Mouse (Mus musculus) neural tube, postnatal 0 days (tissue): ENCODE data around the gene Gucd1. TPM values are rescaled to one million over a fixed set of nuclear protein-coding genes. Genes with fewer than 3 reads are reported as not detected.

Experiments used
- polyA plus RNA-seq: library from polyadenylated mRNA; unstranded; fragments of >200 nt; fragmentation: Nextera tagmentation; extraction: Ambion mirVana; gene quantifications from 2 replicates; pipeline ENCODE4 v1.2.1, GENCODE M21; 2015

Gene Gucd1
- 15.5 and 15.8 TPM in 2 replicates for polyA plus RNA-seq

DNA sequence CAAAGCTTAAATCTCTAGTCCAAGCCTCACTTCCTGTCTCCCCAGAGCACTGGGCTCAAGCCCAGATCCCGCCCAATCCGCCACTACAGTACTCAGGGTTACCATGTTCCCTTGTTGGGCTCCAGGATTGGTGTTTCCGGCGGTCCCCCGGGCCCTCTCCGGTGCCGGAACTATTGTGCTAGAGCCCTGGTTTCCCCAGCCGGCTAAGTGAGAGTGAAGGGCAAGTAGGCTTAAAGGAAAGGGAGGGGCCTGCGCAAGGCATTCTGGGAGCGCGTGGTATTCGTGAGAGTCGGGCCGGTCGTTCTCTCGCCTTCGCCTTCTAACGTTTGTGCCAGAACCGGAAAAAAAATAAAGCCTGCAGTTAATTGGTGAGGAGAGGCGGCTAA, at the start of gene Gucd1:
Gucd1 (minus strand) TSS at position 215 of the 386 bp plus-strand sequence.

DNA sequence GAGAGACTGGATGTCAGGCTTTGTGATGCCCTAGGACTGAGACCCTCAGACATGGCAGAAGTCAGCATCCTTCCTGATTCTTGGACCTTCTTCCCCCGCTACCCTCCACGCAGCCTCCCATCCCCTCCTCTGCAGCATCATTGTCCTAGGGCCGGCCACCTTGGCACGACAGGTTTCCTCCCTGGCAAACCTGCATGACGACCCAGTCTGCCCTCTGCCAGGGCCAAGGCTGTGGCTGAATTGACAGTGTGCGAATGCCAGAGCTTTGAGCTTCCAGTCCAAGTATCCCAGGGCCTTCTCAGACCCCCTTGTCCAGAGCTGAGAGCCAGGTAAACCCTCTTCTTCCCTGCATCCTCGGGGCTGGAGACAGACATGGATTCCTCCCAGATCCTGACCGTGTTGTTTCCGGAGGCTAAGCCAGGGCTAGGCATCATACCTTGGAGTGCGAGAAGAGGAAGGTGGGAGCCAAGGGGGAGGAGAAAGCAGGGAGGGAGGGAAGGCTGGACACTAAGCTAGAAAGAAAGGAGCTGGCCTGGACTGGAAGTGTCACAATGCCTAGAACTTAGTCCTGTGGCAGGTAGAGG, 43.4 kb upstream of the Gucd1 start, which contains the start of gene Ggt1:
Ggt1 (plus strand) TSS at position 534 of the 584 bp plus-strand sequence.

DNA sequence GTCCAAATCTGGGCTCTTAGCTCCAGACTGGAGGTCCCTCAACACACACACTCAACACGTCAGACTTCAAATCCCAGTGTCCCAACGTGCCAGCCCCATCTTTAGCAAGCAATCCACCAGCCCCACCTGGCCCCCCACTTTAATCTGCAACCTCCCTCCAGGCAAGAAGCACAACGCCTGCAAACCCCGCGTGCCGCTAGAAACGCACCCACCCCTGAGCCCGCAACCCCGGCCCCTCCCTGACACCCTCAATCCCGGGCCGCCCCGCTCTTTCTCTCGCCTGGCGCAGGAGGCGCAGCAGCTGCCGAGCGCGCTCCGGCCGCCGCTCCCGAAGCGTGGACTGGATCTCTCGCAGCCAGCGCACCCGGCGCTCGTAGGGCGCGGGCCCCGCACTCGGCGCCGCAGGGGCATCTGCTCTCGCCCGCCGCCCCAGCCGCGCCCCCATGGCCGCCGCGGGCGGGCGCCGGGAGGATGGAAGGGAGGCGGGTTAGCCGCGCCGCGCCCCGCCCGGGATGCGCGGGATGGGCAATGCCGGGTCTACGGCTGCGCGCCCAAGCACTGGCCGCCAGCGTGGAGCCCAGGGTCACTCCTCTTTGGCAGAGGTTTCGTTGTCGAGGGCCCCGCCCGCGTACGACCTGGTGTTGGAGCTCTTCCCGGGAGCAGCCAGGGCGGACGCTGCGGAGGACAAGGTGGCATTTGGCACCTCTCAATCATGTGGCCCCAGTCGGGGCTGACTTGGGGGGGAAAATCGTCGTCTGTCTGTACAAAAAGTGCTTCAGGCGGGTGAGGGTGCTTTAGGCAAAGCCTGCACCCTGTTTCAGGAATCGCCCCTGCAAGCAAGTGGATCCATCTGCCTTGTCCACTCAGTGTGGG, 42.1 kb upstream of the Gucd1 start, which contains the start of gene Lrrc75b:
Lrrc75b (minus strand) TSS at position 655 of the 873 bp plus-strand sequence.

DNA sequence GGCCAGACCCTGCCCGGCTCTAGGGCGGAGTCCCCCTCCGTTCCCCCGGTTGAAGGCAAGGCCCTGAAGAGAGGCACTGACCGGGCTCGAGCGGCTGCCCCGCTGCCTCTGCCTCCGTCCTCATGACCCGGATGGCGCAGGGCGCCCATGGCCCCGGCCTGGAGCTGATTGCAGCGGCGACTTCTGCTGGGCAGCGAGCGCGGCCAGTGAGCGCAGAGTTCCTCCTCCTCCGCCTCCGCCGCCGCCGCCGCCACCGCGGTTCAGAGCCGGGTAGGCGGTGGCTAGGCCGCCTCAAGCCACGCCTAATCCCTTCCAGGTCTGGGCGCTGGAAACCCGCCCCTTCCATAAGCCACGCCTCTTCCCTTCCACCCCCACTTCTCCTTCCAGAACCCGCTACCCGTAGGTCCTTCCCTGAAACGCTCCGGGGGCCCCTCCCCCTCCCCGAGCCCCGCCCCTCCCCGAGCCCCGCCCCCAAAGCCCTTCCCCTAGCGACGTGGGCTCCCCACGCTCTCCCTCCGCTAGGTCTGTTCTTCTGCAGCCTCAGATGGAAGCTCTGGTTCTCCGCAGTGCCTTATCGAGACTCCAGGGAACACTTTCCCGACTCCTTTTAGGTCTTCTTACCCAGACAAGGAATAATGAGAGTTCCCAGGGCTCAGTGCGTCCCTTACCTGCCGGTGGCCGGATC, 557 bp downstream of the Gucd1 start, which contains the start of gene Snrpd3:
Snrpd3 (plus strand) TSS at position 479 of the 685 bp plus-strand sequence.

DNA sequence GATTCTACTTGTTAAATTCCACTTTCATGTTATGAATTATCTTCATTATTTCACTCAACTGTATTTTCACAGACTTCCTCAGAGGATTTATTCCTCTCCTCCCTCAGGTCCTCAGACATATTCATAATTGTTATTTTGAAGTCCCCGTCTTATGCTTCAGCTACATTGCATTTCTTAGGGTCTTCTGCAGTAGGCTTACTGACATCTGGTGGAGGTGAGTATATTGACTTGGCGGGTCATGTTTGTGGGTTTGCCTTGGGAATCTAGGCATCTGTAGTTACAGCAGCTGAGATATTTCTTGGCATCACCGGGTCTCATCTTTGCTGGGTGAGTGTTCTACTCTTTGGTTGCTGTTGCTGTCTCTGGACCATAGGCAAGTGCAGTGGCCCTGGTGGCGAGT, 116.8 kb downstream of the Gucd1 start, which contains the start of gene Upb1:
Upb1 (plus strand) TSS at position 158 of the 400 bp plus-strand sequence.

DNA sequence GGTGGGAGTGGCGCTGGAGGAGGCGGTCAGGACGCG, 201.1 kb downstream of the Gucd1 start, which contains the start of gene Adora2a:
Adora2a (plus strand) TSS at position 6 of the 36 bp plus-strand sequence.

Other genes starting within 250 kb of the Gucd1 start
- gene Adora2a, start 201.1 kb downstream of the Gucd1 start, polyA plus RNA-seq: 1.6 and 2.2 TPM in 2 replicates
- 1.2 and 1.3 TPM in 2 replicates for gene Upb1, start 116.9 kb downstream of the Gucd1 start, polyA plus RNA-seq
- 102 and 118 TPM in 2 replicates for gene Snrpd3, start 421 bp downstream of the Gucd1 start, polyA plus RNA-seq
- gene Lrrc75b, start 42.4 kb upstream of the Gucd1 start, polyA plus RNA-seq: 29.6 and 35.6 TPM in 2 replicates
- 1.2 and 1.6 TPM in 2 replicates for gene Ggt1, start 43.6 kb upstream of the Gucd1 start, polyA plus RNA-seq
- 1.6 and 1.9 TPM in 2 replicates for gene Ggt5, start 71.4 kb upstream of the Gucd1 start, polyA plus RNA-seq
- 24.7 and 25.7 TPM in 2 replicates for gene Susd2, start 126.0 kb upstream of the Gucd1 start, polyA plus RNA-seq
- 28.6 and 30.3 TPM in 2 replicates for gene Cabin1, start 246.4 kb upstream of the Gucd1 start, polyA plus RNA-seq